Mouse (Mus musculus) hindbrain, embryonic 14.5 days (tissue): ENCODE measurements around the gene Pik3r1. TPM values are rescaled to one million over a fixed set of nuclear protein-coding genes. Genes with fewer than 3 reads are reported as not detected.
A peak's percentile ranks its signal among the peaks of the same experiment; 100 is the strongest.

Experiments
- ATAC-seq: fragments of 200-750 bp; cut with Nextera tagmentation; 2 replicates; pipeline ENCODE4 v1.8.0; 2017; ENCODE audit warnings: moderate number of reproducible peaks, mild to moderate bottlenecking, moderate TSS enrichment, moderate library complexity; ENCODE audit not compliant: low FRiP score
- DNase-seq: peaks from one replicate; pipeline ENCODE4 v3.0.0-alpha.2; 2015; ENCODE audit warnings: low spot score
- H3K27ac ChIP-seq: fragments of 300-500 bp; sonication (generic); 2 replicates; pipeline ENCODE4 v1.5.1; 2014; ENCODE audit warnings: mild to moderate bottlenecking, moderate library complexity
- H3K27me3 ChIP-seq: fragments of 300-500 bp; sonication (generic); 2 replicates; pipeline ENCODE4 v1.6.1; 2014; ENCODE audit warnings: mild to moderate bottlenecking, low read length, mixed read lengths; ENCODE audit not compliant: control insufficient read depth, insufficient read depth
- H3K36me3 ChIP-seq: fragments of 300-500 bp; sonication (generic); replicated peaks from 2 replicates; pipeline ENCODE4 v1.6.1; 2014; ENCODE audit not compliant: control insufficient read depth, insufficient read depth
- H3K4me1 ChIP-seq: fragments of 300-500 bp; sonication (generic); replicated peaks from 2 replicates; pipeline ENCODE4 v1.6.1; 2014; ENCODE audit warnings: antibody characterized with exemption, low read length, mixed read lengths; ENCODE audit not compliant: control insufficient read depth, insufficient read depth
- H3K4me2 ChIP-seq: fragments of 300-500 bp; sonication (generic); replicated peaks from 2 replicates; pipeline ENCODE4 v1.6.1; 2014; ENCODE audit warnings: mild to moderate bottlenecking, moderate library complexity
- H3K4me3 ChIP-seq: fragments of 300-500 bp; sonication (generic); replicated peaks from 2 replicates; pipeline ENCODE4 v1.5.1; 2014; ENCODE audit warnings: mild to moderate bottlenecking, low read length
- H3K9ac ChIP-seq: fragments of 300-500 bp; sonication (generic); 2 replicates; pipeline ENCODE4 v1.6.1; 2014
- H3K9me3 ChIP-seq: fragments of 300-500 bp; sonication (generic); 2 replicates; pipeline ENCODE4 v1.6.1; 2016; ENCODE audit warnings: low read length; ENCODE audit not compliant: control insufficient read depth
- WGBS: fragments of 180-500 bp; shearing (Covaris S2); extraction: QIAGEN DNeasy Blood & Tissue Kit; methylation state at CpG from one replicate; pipeline ENCODE4 v1.1.7; 2014; 5-methylcytosine and 5-hydroxymethylcytosine counted together
- polyA plus RNA-seq: library from polyadenylated mRNA; unstranded; fragments of >200 nt; fragmentation: Nextera tagmentation; extraction: Ambion mirVana; gene quantifications from 2 replicates; pipeline ENCODE4 v1.2.1, GENCODE M21; 2014

Gene Pik3r1
- polyA plus RNA-seq, 1 experiment from 2014 or later, result 94.5 TPM

DNA sequence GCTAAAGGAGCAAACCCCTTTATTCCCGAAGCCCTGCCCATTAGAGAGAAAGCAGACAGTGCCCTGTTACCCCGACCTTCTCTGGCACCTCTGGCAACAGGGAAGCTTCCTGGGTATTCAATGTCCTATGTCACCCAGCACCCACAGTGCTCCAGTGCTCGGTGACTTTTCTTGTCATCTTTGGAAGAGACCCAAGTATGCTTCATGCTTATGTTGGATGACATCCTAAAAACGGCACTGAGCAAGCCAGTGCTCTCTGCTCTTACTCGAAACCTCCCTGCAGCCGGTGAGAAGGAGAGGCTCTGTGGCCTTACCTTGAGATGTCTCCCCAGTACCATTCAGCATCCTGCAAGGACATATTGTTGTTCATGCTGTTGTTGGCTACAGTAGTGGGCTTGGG, 77.8 kb downstream of the Pik3r1 start:
- Histone ChIP-seq H3K4me2 (peak overlapping the region; percentile 97), H3K27me3 (no peaks in the 10 kb centered on the region), H3K9me3 (no peaks in the 10 kb centered on the region), H3K9ac (no peak overlapping the region), H3K4me3 (peak overlapping the region; percentile 58), H3K36me3 (peaks cover 40% of the 10 kb centered on the region), H3K4me1 (peaks cover 34% of the 10 kb centered on the region), H3K27ac (no peak overlapping the region)
- ATAC-seq, result no peak
- 63% methylated on average over 6 of the region's 6 CpGs for WGBS
- DNase-seq, result no peak

DNA sequence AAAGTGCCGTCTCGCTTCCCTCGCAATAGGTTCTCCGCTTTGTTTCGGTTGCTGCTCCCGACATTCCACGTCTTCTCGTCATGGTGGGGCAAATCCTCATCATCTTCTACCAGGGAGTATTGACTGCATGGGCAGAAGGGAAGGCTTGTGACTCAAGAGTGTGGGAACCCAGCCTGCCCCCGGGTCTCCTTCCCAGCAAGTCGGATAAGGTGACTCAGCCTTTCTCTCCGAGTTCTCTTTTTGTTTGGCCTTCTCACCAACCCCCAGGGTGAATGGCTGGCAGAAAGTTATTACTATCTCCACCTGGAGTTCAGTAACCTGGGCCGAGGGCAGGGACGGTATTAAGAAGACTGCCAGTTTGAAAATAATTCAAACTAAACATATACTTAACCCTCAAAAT, 81.8 kb downstream of the Pik3r1 start:
- no peaks in the 10 kb centered on the region for H3K9me3 ChIP-seq
- no peak overlapping the region for H3K9ac ChIP-seq
- H3K36me3 ChIP-seq, result peaks cover 73% of the 10 kb centered on the region
- no peak for ATAC-seq
- H3K27me3 ChIP-seq, result no peaks in the 10 kb centered on the region
- H3K4me3 ChIP-seq, result no peak overlapping the region
- DNase-seq, result no peak
- H3K27ac ChIP-seq, result no peak overlapping the region
- WGBS, result 95% methylated on average over 13 of the region's 13 CpGs
- no peak overlapping the region for H3K4me2 ChIP-seq
- peaks cover 2% of the 10 kb centered on the region; the same call in 1 of the 2 replicates for H3K4me1 ChIP-seq

DNA sequence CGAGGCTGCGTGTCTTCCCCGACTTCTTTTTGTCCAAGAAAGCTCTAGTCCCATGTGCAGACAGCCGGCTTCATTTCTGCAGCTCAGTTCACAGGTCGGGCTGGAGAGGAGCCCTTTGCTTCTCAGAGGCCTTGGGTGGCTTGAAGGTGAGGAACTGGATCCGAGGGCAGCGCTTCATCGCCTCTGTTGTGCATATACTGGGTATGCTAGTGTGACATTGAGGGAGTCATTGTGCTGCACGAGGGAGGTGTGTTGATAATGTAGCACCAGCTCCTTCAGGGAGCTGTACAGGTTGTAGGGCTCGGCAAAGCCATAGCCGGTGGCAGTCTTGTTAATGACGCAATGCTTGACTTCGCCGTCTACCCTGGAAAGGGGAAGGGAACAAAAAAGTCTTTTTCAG, 83.3 kb downstream of the Pik3r1 start:
- WGBS, result 95% methylated on average over 14 of the region's 14 CpGs
- Histone ChIP-seq H3K9ac (no peak overlapping the region), H3K27me3 (no peaks in the 10 kb centered on the region), H3K4me2 (no peak overlapping the region), H3K36me3 (peaks cover 73% of the 10 kb centered on the region), H3K9me3 (no peaks in the 10 kb centered on the region), H3K4me1 (no peaks in the 10 kb centered on the region), H3K4me3 (no peak overlapping the region), H3K27ac (no peak overlapping the region)
- no peak for ATAC-seq
- no peak for DNase-seq

DNA sequence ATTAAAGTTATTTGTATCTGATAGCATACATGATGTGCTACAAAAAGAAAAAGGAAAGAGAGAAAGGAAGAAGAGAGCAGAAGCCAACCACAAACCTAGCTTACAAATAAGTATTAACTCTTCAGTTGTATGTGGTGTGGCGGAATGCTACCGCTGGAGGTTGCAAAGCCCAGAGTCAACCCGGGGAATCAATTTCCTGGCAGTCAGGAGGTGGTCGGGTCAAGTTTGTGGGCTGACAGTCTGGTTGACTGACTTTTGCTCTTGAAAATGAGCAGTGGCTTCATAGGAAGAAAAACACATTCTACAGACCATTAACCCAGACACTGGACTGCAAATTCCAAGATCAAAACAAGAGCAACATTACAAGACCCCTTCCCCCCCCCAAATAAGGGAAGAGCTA, 85.6 kb downstream of the Pik3r1 start:
- WGBS, result 84% methylated on average over 4 of the region's 4 CpGs
- no peak for DNase-seq
- no peak overlapping the region for H3K27ac ChIP-seq
- H3K36me3 ChIP-seq, result peaks cover 56% of the 10 kb centered on the region
- no peak overlapping the region for H3K4me2 ChIP-seq
- H3K9me3 ChIP-seq, result no peaks in the 10 kb centered on the region
- no peaks in the 10 kb centered on the region for H3K4me1 ChIP-seq
- H3K4me3 ChIP-seq, result no peak overlapping the region
- H3K9ac ChIP-seq, result no peak overlapping the region
- no peak for ATAC-seq
- no peaks in the 10 kb centered on the region for H3K27me3 ChIP-seq

GRCm38 (mm10) chr13:101680083-101680482, 87.9 kb downstream of the Pik3r1 start:
- Histone ChIP-seq H3K27ac (no peak overlapping the region), H3K9me3 (no peaks in the 10 kb centered on the region), H3K4me1 (no peaks in the 10 kb centered on the region), H3K27me3 (no peaks in the 10 kb centered on the region), H3K4me3 (no peak overlapping the region), H3K9ac (no peak overlapping the region), H3K4me2 (no peak overlapping the region), H3K36me3 (peaks cover 33% of the 10 kb centered on the region)
- WGBS, result 100% methylated on average over 1 of the region's 1 CpGs
- DNase-seq, result no peak
- no peak for ATAC-seq

DNA sequence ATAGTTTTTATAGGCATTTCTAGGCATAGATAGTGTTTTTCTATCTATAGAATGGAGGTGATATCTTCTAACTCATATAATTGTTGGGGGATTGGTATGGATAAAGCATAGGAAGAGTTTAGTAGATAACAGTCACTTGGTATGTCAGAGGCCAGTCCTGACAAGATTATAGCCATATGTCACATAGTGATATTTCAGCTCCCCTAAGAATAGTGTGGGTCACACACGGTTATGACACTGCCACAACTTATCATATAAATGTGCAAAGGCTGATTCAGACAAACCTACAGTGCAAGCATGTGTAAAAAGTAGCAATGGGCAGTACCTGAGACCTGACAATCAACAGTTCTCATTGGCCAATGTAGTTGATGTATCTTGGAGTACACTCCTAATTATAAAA, 89.0 kb downstream of the Pik3r1 start:
- DNase-seq, result no peak
- WGBS, result 86% methylated on average over 1 of the region's 1 CpGs
- Histone ChIP-seq H3K36me3 (peaks cover 22% of the 10 kb centered on the region), H3K27ac (no peak overlapping the region), H3K9ac (no peak overlapping the region), H3K9me3 (no peaks in the 10 kb centered on the region), H3K4me1 (no peaks in the 10 kb centered on the region), H3K4me2 (no peak overlapping the region), H3K4me3 (no peak overlapping the region), H3K27me3 (no peaks in the 10 kb centered on the region)
- no peak for ATAC-seq

- no peak overlapping the region for H3K27ac ChIP-seq
- H3K27me3 ChIP-seq, result no peaks in the 10 kb centered on the region
- H3K4me1 ChIP-seq, result no peaks in the 10 kb centered on the region
- no peak for DNase-seq
- H3K36me3 ChIP-seq, result peaks cover 14% of the 10 kb centered on the region
- H3K4me2 ChIP-seq, result no peak overlapping the region
- H3K9me3 ChIP-seq, result no peaks in the 10 kb centered on the region
- no peak overlapping the region for H3K4me3 ChIP-seq
- H3K9ac ChIP-seq, result no peak overlapping the region
- WGBS, result 91% methylated on average over 4 of the region's 4 CpGs
- ATAC-seq, result no peak
Observed at GRCm38 (mm10) chr13:101678036-101678435, 90.0 kb downstream of the Pik3r1 start.

DNA sequence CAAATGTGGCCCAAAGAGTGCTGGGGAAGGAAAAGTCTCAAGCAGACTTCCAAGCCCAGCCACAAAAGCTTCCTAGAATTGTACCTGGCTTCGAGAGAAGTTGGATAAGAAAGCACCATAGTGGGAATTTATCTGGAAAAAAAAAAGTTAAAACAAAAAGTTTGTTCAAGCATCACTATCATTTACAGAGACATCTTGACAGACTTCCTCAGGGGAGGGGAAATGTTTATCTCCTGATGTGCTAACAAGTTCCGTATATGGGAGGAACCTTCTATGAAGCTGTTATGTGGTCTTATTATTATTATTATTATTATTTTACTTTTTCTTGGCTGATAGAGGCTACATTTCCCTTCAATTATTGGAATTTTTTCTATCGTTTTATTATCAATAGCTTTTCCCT, 94.1 kb downstream of the Pik3r1 start:
- 88% methylated on average over 3 of the region's 3 CpGs for WGBS
- H3K4me2 ChIP-seq, result no peak overlapping the region
- no peak for ATAC-seq
- no peak for DNase-seq
- H3K27ac ChIP-seq, result no peak overlapping the region
- no peaks in the 10 kb centered on the region for H3K36me3 ChIP-seq
- no peak overlapping the region for H3K4me3 ChIP-seq
- no peaks in the 10 kb centered on the region for H3K9me3 ChIP-seq
- no peak overlapping the region for H3K9ac ChIP-seq
- H3K4me1 ChIP-seq, result no peaks in the 10 kb centered on the region
- H3K27me3 ChIP-seq, result no peaks in the 10 kb centered on the region

- H3K4me1 ChIP-seq, result no peaks in the 10 kb centered on the region
- no peak overlapping the region for H3K27ac ChIP-seq
- H3K9me3 ChIP-seq, result 0 out of 2 replicates have a peak, but pooled peaks cover 7% of the 10 kb centered on the region
- no peak for ATAC-seq
- H3K4me2 ChIP-seq, result no peak overlapping the region
- no peaks in the 10 kb centered on the region for H3K27me3 ChIP-seq
- no peak for DNase-seq
- H3K4me3 ChIP-seq, result no peak overlapping the region
- no peak overlapping the region for H3K9ac ChIP-seq
- 61% methylated on average over 3 of the region's 3 CpGs for WGBS
- no peaks in the 10 kb centered on the region for H3K36me3 ChIP-seq
Observed at GRCm38 (mm10) chr13:101668859-101669258, 99.2 kb downstream of the Pik3r1 start.

- DNase-seq (no peak), ATAC-seq (no peak)
- no peak overlapping the region for H3K4me2 ChIP-seq
- H3K4me1 ChIP-seq, result no peaks in the 10 kb centered on the region
- no peak overlapping the region for H3K4me3 ChIP-seq
- no peaks in the 10 kb centered on the region for H3K27me3 ChIP-seq
- 0 out of 2 replicates have a peak, but pooled peaks cover 7% of the 10 kb centered on the region for H3K9me3 ChIP-seq
- H3K36me3 ChIP-seq, result no peaks in the 10 kb centered on the region
- H3K27ac ChIP-seq, result no peak overlapping the region
- WGBS, result 85% methylated on average over 5 of the region's 5 CpGs
- no peak overlapping the region for H3K9ac ChIP-seq
Observed at GRCm38 (mm10) chr13:101664010-101664409, 104.0 kb downstream of the Pik3r1 start.
